Mouse (Mus musculus) left cerebral cortex, postnatal 10 days (tissue): ENCODE results near the gene Olfr965. TPM values are rescaled to one million over a fixed set of nuclear protein-coding genes. Genes with fewer than 3 reads are reported as not detected.
"Not testable (repeated sequence)": the region's sequence is repeated elsewhere in the genome, so short reads cannot be mapped to it uniquely, and the experiment has no call there.

Experiments
- DNase-seq, 2 experiments: peaks; one replicate each; pipeline ENCODE4 v3.0.0; 2021 to 2022; ENCODE audit warnings: low spot score in 2 of 2, mixed read lengths in 1 of 2; ENCODE audit errors: extremely low spot score in 1 of 2
- intact Hi-C: fragments of 180-260 bp; cut with DNase I; formaldehyde crosslinking; loops from one replicate; pipeline ENCODE4 v1.15.1; 2025
- total RNA-seq, 2 experiments: library from RNA; stranded (reverse); gene quantifications; 2 replicates each; pipeline ENCODE4 v1.2.3; 2021

The Olfr965 gene
- not detected for total RNA-seq

DNA sequence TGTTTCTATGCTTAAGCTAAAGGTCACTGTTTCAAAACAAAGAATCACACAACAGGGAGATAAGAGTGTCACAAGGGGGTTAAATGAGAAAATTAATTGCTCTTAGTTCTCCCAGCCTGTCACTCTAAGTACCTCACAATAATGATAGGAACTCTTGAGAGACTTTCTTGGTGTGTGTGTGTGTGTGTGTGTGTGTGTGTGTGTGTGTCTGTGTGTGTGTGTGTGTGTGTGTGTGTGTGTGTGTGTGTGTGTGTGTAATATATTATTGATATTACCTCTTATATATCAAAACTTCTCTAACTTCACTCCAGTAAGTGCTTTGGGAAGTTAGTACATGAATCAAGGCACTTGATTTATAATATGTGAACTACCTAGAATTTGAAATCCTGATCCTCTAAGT is at the start of gene Olfr965:
Gene Olfr965, plus strand, starts transcription at position 301 of the 400 bp plus-strand sequence.
- DNase-seq: no peak
- intact Hi-C loops: no loop called here

DNA sequence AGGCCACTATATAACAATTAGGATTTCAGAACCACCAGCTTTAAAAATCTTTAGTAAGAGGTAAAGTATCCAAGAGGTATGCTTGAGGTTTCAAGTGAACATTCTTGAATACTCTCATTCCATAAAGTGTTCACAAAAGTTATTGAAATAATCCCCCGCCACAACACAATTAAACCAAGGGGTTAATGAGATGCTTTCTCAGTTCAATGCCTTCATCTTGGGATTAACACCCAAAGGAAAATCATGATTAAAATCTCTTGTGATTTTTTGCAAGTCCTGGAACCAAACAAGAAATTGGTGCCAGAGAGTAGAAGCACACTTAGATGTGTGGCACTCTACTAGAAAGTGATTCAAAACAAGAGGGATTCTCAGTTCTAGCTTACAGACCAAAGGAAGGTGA is 44.2 kb upstream of the Olfr965 start, which contains the start of gene Olfr963:
Gene Olfr963, plus strand, starts transcription at position 301 of the 400 bp plus-strand sequence.
- intact Hi-C loops: no loop called here
- DNase-seq: no peak

DNA sequence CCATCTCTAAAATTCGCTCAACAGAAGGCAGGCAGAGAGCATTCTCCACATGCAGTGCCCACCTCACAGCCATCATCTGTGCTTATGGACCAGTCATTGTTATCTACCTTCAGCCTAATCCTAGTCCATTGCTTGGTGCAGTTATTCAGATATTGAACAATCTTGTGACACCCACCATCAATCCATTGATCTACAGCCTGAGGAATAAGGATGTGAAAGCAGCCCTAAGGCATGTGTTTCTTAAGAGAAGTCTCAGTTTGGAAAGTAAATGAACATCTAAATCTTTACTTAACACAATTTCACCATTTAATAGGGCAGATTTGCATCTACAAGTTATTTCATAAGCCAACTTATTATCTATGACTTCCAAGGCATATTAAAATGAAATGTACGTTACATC is 41.4 kb upstream of the Olfr965 start:
- intact Hi-C loops: no loop called here

DNA sequence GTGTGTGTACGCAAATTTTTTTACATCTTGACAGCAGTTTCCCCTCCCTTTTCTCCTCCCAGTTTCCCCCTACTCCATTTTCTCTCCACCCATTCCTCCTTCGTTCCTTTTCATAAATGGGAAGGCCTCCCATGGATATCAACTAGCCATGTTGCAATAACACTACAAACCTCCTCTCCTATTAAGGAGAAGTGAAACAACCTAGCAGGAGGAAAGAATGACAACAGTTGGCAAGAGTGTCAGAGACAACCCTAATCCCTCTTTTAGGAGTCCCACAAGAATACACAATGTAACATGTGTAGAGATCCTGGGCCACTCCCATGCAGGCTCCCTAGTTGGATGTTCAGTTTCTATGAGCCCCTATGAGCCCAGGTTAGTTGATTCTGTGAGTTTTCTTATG is 36.3 kb upstream of the Olfr965 start:
- intact Hi-C loops: no loop called here
- no peak for DNase-seq

More for the DNA sequence above, 41.4 kb upstream of the Olfr965 start:
- no peak for DNase-seq

DNA sequence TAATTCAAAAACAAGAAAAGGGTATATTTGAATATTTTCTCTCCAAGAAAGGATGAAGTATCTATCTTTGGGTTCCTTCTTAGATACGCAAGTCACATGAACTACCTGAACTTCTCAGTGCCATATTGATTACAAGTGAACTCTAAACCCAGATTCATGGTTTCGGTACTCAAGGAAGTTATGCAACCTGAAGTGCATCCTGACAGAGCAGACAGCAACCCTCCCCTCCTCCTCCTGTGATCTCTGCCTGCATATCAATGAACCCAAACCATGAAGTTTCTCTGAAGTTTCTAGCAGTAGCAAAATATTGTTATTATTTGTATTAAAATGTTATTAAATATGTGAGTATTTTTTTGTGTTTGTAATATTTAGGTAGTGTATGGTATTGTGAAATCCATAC is 32.6 kb upstream of the Olfr965 start:
- DNase-seq: no peak
- intact Hi-C loops: no loop called here

DNA sequence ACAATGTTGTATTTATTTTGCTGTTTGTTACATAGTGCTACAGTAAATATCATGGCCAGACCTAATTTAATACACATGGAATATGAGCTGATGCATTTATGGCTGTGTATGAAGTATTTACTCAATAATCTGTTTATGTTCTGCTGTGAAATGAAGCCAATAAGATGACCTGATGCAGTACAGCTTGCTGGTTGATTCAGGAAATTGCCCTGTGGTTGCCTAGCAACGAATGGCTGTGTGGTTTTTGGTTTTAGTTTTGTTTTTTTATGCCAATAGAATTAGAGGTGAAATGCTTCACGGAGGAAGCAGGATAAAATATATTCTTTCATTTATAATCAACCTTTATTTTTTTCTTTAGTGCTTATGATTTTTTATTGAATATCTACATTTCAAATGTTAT is 31.9 kb upstream of the Olfr965 start:
- intact Hi-C loops: no loop called here
- DNase-seq: no peak

DNA sequence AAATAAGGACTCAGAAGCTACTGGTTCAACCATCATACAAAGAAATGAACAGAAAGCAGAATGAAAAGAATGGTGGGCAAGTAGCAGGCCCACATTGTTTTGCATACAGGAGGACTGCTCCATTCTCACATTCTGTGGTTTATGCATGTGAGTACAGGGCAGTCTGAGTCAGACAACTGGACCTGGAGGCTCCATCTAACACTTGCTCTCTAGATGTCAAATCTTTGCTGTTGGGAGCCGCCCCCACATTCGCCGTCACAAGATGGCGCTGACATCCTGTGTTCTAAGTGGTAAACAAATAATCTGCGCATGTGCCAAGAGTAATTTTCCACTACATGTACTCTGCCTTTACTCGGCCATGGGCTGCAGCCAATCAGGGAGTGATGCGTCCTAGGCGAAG is 10.0 kb upstream of the Olfr965 start:
- intact Hi-C loops, DNase-seq: not testable (repeated sequence)

DNA sequence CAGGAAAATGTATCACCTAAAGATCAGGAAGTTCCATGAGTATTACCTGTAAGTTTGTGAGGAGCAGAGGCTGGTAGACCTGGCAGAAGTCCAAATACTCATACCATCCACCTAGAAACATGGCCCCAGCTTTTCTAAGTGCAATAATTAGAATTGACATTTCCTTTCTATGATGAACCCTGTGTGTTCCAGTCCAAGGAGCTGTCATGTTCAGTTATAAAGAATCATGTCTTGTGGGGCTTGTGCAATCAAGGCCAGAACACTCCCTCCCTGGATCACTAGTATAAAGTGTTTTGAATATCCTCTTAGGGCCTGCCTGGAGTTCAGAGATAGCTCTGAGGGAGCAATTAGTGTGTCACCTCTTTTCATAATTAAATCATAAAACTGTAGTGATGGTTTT is 4.1 kb upstream of the Olfr965 start, which contains the start of gene Olfr149:
Gene Olfr149, minus strand, starts transcription at position 101 of the 400 bp plus-strand sequence.
- DNase-seq: no peak
- intact Hi-C loops: no loop called here

DNA sequence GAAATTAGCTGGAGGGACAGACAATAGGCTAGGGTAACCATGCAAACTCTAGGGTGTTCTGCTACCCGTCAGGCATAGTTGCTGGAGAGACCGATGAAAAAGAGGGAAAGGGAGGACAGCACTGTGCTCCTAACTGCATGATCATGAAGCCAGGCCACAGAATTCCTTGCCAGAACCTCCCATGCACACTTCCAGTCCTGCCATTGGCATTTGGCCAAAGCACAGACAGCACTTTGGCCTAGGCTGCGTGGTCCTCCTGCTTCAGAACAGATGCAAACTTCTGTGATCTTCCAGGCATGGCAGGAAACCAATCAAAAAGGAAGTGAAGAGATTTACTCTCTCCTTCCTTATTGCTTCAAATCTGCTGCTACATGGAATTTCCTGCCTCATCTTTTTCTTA is 2.2 kb upstream of the Olfr965 start:
- intact Hi-C loops: no loop called here
- peak in 1 of 2 experiments; percentile 18 for DNase-seq

DNA sequence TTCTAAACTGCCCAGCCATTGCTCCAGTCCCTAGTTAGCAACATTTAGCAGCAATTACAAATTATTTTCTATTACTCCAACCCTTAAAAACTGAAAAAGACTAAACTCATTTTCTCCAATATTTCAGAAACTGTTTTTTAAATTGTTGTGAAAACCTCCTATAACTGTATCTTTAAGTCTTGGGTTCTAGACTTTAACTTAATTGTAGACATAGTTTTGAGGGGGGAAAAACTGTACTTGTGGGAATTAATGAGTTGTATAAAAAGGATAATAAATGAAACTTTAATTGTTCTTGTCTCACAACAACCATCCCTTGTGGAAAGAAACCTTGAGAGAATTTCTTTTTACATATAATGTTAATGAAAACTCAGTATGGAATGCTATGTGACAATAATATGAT is 19.5 kb downstream of the Olfr965 start, which contains the start of gene Olfr150:
Gene Olfr150, plus strand, starts transcription at position 301 of the 400 bp plus-strand sequence.
- no peak for DNase-seq
- intact Hi-C loops: no loop called here

DNA sequence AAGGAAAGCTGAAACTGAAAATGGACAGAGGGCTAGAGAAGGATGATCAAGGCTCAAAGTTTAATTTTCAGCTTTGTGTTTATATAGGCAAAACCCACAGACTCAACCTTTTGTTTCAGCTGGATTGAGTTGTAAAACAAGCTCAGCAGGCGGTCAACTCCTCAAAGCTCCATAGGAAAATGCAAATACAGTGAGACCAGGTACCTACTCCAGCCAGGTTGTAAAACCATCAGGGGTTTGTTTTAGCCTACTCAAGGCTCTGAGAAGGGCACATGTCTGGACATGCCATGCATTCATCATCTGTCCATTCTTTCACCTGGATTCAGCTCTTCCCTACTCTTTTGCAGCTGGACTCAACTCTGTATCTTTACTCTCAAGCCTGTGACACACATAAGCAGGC is 29.6 kb downstream of the Olfr965 start:
- DNase-seq: no peak
- intact Hi-C loops: no loop called here

DNA sequence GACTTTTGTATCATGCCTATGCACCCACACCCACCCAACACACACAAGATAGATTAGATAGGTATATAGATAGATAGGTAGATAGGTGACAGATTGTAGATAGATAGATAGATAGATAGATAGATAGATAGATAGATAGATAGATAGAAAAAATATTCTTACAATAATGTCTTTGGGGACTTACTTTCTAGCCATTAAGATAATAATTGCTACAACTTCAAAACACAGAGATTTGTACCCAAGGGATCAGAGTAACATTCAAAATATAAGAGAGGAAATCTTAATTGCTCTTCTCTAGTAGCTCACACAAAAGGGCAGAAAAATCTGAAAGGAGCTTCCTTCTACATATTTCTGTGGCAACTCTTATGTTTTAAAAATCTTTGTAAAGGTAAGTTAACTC is 34.8 kb downstream of the Olfr965 start, which contains the start of gene Olfr967:
Gene Olfr967, plus strand, starts transcription at position 301 of the 400 bp plus-strand sequence.
- DNase-seq: no peak
- intact Hi-C loops: no loop called here

DNA sequence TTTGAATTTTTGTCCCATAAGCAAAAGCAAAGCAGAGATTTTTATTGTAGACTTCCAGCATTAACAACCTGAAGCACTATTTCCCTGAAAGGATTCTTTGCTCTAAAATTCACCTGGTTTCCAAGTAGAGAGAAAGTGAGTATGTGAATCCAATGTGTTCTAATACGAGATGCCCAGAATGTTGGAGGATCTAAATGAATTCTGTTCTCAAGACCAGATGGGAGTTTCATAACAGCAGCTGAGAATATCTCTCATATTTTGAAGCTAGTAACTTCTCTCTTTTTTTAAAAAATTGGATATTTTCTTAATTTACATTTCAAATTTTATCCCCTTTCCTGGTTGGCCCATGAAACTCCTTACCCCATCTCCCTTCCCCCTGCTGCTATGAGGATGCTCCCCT is 35.3 kb downstream of the Olfr965 start:
- intact Hi-C loops: no loop called here
- DNase-seq: peak in 1 of 2 experiments; percentile 19

Other genes with a start within 250 kb of the Olfr965 start
- gene Olfr955, start 239.4 kb upstream of the Olfr965 start, total RNA-seq: not detected
- not detected for gene Olfr44, start 217.4 kb upstream of the Olfr965 start, total RNA-seq
- not detected for gene Olfr957, start 195.5 kb upstream of the Olfr965 start, total RNA-seq
- gene Olfr958, start 157.3 kb upstream of the Olfr965 start, total RNA-seq: not detected
- not detected for gene Olfr959, start 135.8 kb upstream of the Olfr965 start, total RNA-seq
- gene AW551984, start 107.0 kb upstream of the Olfr965 start, total RNA-seq: 10 to 100 TPM; 21.0 to 26.1 TPM
- gene Olfr148, start 100.7 kb upstream of the Olfr965 start, total RNA-seq: not detected
- gene Olfr960, start 90.0 kb upstream of the Olfr965 start, total RNA-seq: not detected
- gene Olfr961, start 66.3 kb upstream of the Olfr965 start, total RNA-seq: not detected
- not detected for gene Olfr963, start 44.1 kb upstream of the Olfr965 start, total RNA-seq
- gene Olfr149, start 4.2 kb upstream of the Olfr965 start, total RNA-seq: not detected
- gene Olfr150, start 19.6 kb downstream of the Olfr965 start, total RNA-seq: not detected
- not detected for gene Olfr967, start 34.9 kb downstream of the Olfr965 start, total RNA-seq
- not detected for gene Olfr968, start 71.9 kb downstream of the Olfr965 start, total RNA-seq
- not detected for gene Olfr969, start 79.6 kb downstream of the Olfr965 start, total RNA-seq
- gene Olfr970, start 97.5 kb downstream of the Olfr965 start, total RNA-seq: not detected
- not detected for gene Olfr971, start 125.5 kb downstream of the Olfr965 start, total RNA-seq
- gene Olfr972, start 155.1 kb downstream of the Olfr965 start, total RNA-seq: not detected
- gene Olfr229, start 196.0 kb downstream of the Olfr965 start, total RNA-seq: not detected
- not detected for gene Olfr974, start 226.1 kb downstream of the Olfr965 start, total RNA-seq
- gene Olfr975, start 240.7 kb downstream of the Olfr965 start, total RNA-seq: not detected
- not detected for gene Olfr976, start 249.8 kb downstream of the Olfr965 start, total RNA-seq